Mouse (Mus musculus) lung, embryonic 14.5 days (tissue): ENCODE measurements around the gene Tamm41. TPM values are rescaled to one million over a fixed set of nuclear protein-coding genes. Genes with fewer than 3 reads are reported as not detected.
A peak's percentile ranks its signal among the peaks of the same experiment; 100 is the strongest.

Experiments used
- ATAC-seq: fragments of 200-750 bp; cut with Nextera tagmentation; 2 replicates; pipeline ENCODE4 v1.8.0; 2017; ENCODE audit warnings: mild to moderate bottlenecking, moderate TSS enrichment, moderate library complexity; ENCODE audit not compliant: insufficient read depth
- DNase-seq: peaks from one replicate; pipeline ENCODE4 v3.0.0-alpha.2; 2015
- H3K27ac ChIP-seq: fragments of 300-500 bp; sonication (generic); 2 replicates; pipeline ENCODE4 v1.5.1; 2014; ENCODE audit warnings: low read depth, mild to moderate bottlenecking, moderate library complexity
- H3K27me3 ChIP-seq: fragments of 300-500 bp; sonication (generic); 2 replicates; pipeline ENCODE4 v1.6.1; 2014; ENCODE audit warnings: low read length, control low read depth; ENCODE audit not compliant: insufficient read depth
- H3K36me3 ChIP-seq: fragments of 300-500 bp; sonication (generic); 2 replicates; pipeline ENCODE4 v1.6.1; 2014; ENCODE audit warnings: control low read depth; ENCODE audit not compliant: insufficient read depth
- H3K4me1 ChIP-seq: fragments of 300-500 bp; sonication (generic); 2 replicates; pipeline ENCODE4 v1.6.1; 2014; ENCODE audit warnings: antibody characterized with exemption, control low read depth; ENCODE audit not compliant: insufficient read depth
- H3K4me2 ChIP-seq: fragments of 300-500 bp; sonication (generic); 2 replicates; pipeline ENCODE4 v1.6.1; 2014; ENCODE audit warnings: mild to moderate bottlenecking
- H3K4me3 ChIP-seq: fragments of 300-500 bp; sonication (generic); 2 replicates; pipeline ENCODE4 v1.5.1; 2014; ENCODE audit warnings: low read depth, low read length
- H3K9ac ChIP-seq: fragments of 300-500 bp; sonication (generic); 2 replicates; pipeline ENCODE4 v1.6.1; 2014
- H3K9me3 ChIP-seq: fragments of 300-500 bp; sonication (generic); 2 replicates; pipeline ENCODE4 v1.6.1; 2016; ENCODE audit warnings: low read depth, low read length, control low read depth
- CTCF ChIP-seq: IDR thresholded peaks from 2 replicates; pipeline ENCODE4 v1.5.1; 2016; ENCODE audit warnings: antibody characterized with exemption, low read depth
- WGBS: fragments of 180-500 bp; shearing (Covaris S2); extraction: QIAGEN DNeasy Blood & Tissue Kit; methylation state at CpG from one replicate; pipeline ENCODE4 v1.1.7; 2014; 5-methylcytosine and 5-hydroxymethylcytosine counted together
- polyA plus RNA-seq: library from polyadenylated mRNA; unstranded; fragments of >200 nt; fragmentation: Nextera tagmentation; extraction: Ambion mirVana; gene quantifications from 2 replicates; pipeline ENCODE4 v1.2.1, GENCODE M21; 2014

Gene Tamm41
- polyA plus RNA-seq = 76.2 and 76.7 TPM in 2 replicates

GRCm38 (mm10) chr6:115037103-115038094 is at the start of gene Tamm41:
Gene Tamm41 (minus strand): TSS chr6:115037876.
- peak; percentile 84 for TF ChIP-seq CTCF
- H3K27ac ChIP-seq = peak within 1 kb of the TSS; percentile 54; the same call in 1 of the 2 replicates
- H3K4me2 ChIP-seq = peak within 1 kb of the TSS; percentile 79
- under 1% methylated on average over 57 of the region's 57 CpGs for WGBS
- H3K36me3 ChIP-seq = peaks cover 16% of the 10 kb centered on the region
- ATAC-seq (peak; percentile 93), DNase-seq (peak; percentile 94)
- H3K4me1 ChIP-seq = peaks cover 11% of the 10 kb centered on the region
- no peaks in the 10 kb centered on the region for H3K27me3 ChIP-seq
- peak within 1 kb of the TSS; percentile 93 for H3K4me3 ChIP-seq
- no peaks in the 10 kb centered on the region for H3K9me3 ChIP-seq
- peak within 1 kb of the TSS; percentile 72 for H3K9ac ChIP-seq

- Histone ChIP-seq H3K36me3 (no peaks in the 10 kb centered on the region), H3K9me3 (no peaks in the 10 kb centered on the region), H3K4me1 (no peaks in the 10 kb centered on the region), H3K27ac (no peak overlapping the region), H3K9ac (no peak overlapping the region), H3K4me3 (no peak overlapping the region), H3K27me3 (no peaks in the 10 kb centered on the region), H3K4me2 (no peak overlapping the region)
- ATAC-seq = no peak
- whole genome bisulfite sequencing = 53% methylated on average over 9 of the region's 9 CpGs
- TF ChIP-seq CTCF = no peak
- no peak for DNase-seq
Observed at GRCm38 (mm10) chr6:115085274-115085841, 47.7 kb upstream of the Tamm41 start.

GRCm38 (mm10) chr6:115076781-115077575 is 39.3 kb upstream of the Tamm41 start:
- Histone ChIP-seq H3K27me3 (no peaks in the 10 kb centered on the region), H3K9ac (no peak overlapping the region), H3K4me1 (peaks cover 6% of the 10 kb centered on the region; the same call in 1 of the 2 replicates), H3K4me3 (no peak overlapping the region), H3K36me3 (no peaks in the 10 kb centered on the region), H3K27ac (peak overlapping the region; percentile 24; the same call in 1 of the 2 replicates), H3K4me2 (no peak overlapping the region), H3K9me3 (no peaks in the 10 kb centered on the region)
- TF ChIP-seq CTCF = no peak
- ATAC-seq = peak; percentile 91
- peak; percentile 84 for DNase-seq
- WGBS = 23% methylated on average over 9 of the region's 9 CpGs

GRCm38 (mm10) chr6:115072024-115072423 is 34.3 kb upstream of the Tamm41 start:
- no peaks in the 10 kb centered on the region for H3K36me3 ChIP-seq
- no peak for ATAC-seq
- no peaks in the 10 kb centered on the region for H3K9me3 ChIP-seq
- WGBS = 67% methylated on average over 2 of the region's 2 CpGs
- H3K4me1 ChIP-seq = no peaks in the 10 kb centered on the region
- no peak overlapping the region for H3K4me2 ChIP-seq
- no peak overlapping the region for H3K27ac ChIP-seq
- no peak overlapping the region for H3K9ac ChIP-seq
- H3K4me3 ChIP-seq = no peak overlapping the region
- TF ChIP-seq CTCF = no peak
- DNase-seq = peak; percentile 23
- H3K27me3 ChIP-seq = no peaks in the 10 kb centered on the region

GRCm38 (mm10) chr6:115065411-115066241 is 27.9 kb upstream of the Tamm41 start:
- DNase-seq = peak; percentile 65
- ATAC-seq = peak; percentile 8; the same call in 1 of the 2 replicates

GRCm38 (mm10) chr6:115062605-115063350 is 25.1 kb upstream of the Tamm41 start:
- no peak for ATAC-seq

More at GRCm38 (mm10) chr6:115065411-115066241, 27.9 kb upstream of the Tamm41 start:
- H3K36me3 ChIP-seq = no peaks in the 10 kb centered on the region
- no peak overlapping the region for H3K9ac ChIP-seq
- no peaks in the 10 kb centered on the region for H3K4me1 ChIP-seq
- peak; percentile 90 for TF ChIP-seq CTCF
- H3K9me3 ChIP-seq = no peaks in the 10 kb centered on the region
- WGBS = 31% methylated on average over 13 of the region's 13 CpGs
- no peaks in the 10 kb centered on the region for H3K27me3 ChIP-seq
- H3K27ac ChIP-seq = no peak overlapping the region
- H3K4me2 ChIP-seq = no peak overlapping the region
- no peak overlapping the region for H3K4me3 ChIP-seq

More at GRCm38 (mm10) chr6:115062605-115063350, 25.1 kb upstream of the Tamm41 start:
- H3K4me1 ChIP-seq = no peaks in the 10 kb centered on the region
- no peak overlapping the region for H3K9ac ChIP-seq
- H3K4me2 ChIP-seq = no peak overlapping the region
- H3K36me3 ChIP-seq = no peaks in the 10 kb centered on the region
- H3K27me3 ChIP-seq = no peaks in the 10 kb centered on the region
- no peak for TF ChIP-seq CTCF
- peak; percentile 54 for DNase-seq
- no peak overlapping the region for H3K4me3 ChIP-seq
- no peaks in the 10 kb centered on the region for H3K9me3 ChIP-seq
- 49% methylated on average over 5 of the region's 5 CpGs for whole genome bisulfite sequencing
- no peak overlapping the region for H3K27ac ChIP-seq
